Mouse (Mus musculus) frontal cortex, adult 2 months (tissue): ENCODE results near the gene Wls. TPM values are rescaled to one million over a fixed set of nuclear protein-coding genes. Genes with fewer than 3 reads are reported as not detected.

Source experiments
- DNase-seq, 2 experiments: peaks; one replicate each; pipeline ENCODE4 v3.0.0; 2022; ENCODE audit warnings: low spot score in 1 of 2; ENCODE audit errors: extremely low spot score in 1 of 2
- polyA plus RNA-seq: library from polyadenylated mRNA; depleted of rRNA; stranded (reverse); fragments of >200 nt; gene quantifications from 2 replicates; pipeline ENCODE4 v1.2.3, GENCODE M21; 2012; rRNA removed

Gene Wls
- polyA plus RNA-seq, 1 experiment = 49.8 TPM

DNA sequence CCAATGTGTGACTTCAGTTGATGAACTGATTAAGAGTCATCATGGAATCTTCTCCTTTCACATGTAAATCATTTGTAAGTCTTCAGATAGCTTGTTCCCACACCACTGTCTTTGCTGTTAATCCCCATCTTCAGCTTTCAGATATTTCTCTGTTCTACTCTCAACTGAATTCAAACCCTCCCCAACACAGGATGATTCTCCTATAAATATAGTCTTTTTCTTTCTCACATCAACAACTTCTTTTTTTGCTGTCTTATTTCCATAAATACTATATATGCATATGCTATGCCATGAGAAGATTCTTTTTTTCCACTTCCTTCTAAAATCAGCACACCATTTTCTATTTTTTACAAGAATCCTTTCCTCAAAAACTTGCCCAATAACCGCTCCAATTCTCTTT lies 67.9 kb downstream of the Wls start:
- DNase-seq = peak in 1 of 2 experiments; percentile 5

DNA sequence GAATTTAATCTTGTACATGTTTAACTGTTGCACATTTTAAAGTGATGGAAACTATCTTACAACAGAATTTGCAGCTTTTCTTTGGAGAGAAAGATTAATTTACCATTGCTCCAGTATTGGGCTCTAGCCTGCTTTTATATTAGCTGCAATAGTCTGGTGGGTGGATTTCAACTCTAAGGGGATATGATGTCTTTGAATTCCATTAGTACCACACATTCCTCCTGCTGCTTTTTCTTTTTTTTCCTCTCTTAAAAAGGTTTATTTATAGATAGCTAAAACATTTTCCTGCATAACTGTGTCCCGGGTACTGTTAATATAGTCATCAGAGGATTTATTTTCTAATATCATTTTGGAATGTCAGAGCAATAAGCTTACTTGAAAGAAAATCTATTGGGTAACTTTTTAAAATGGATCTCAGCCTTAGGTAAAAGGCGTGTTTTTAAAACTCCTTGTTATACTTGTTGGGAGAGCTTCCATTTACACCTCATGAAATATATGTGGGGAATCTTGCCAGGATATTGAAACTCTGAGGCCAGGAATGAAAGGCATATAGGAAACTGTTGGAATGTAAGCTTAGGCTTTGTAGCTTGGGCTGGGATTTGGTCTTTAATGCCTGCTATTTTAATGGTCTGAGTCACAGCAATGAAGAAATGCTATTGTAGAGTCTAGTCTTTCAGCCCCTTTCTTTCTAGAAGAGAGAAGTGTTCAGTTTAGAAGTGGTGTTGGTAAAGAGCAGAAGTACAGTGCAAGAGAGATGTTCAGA lies 78.0 kb downstream of the Wls start:
- peak in 1 of 2 experiments; percentile 5 for DNase-seq

Other genes with a start within 250 kb of the Wls start
- 1.2 and 1.6 TPM in 2 replicates for gene Rpe65, start 240.5 kb upstream of the Wls start, polyA plus RNA-seq